Mouse (Mus musculus): ENCODE measurements around the gene Nat9. TPM values are rescaled to one million over a fixed set of nuclear protein-coding genes. Genes with fewer than 3 reads are reported as not detected.

The Nat9 gene
- polyA plus RNA-seq, 1 experiment from 2014 or later: 20.0 TPM

- Histone ChIP-seq H3K9ac (no peak overlapping the region), H3K27ac (no peak overlapping the region), H3K36me3 (replicated peaks; ENCODE audit: control insufficient read depth, insufficient read depth) (no peaks in the 10 kb centered on the region), H3K4me1 (replicated peaks; ENCODE audit: control insufficient read depth, insufficient read depth, low read length) (peaks cover 46% of the 10 kb centered on the region), H3K9me3 (ENCODE audit: control insufficient read depth, low read length) (no peaks in the 10 kb centered on the region), H3K4me2 (replicated peaks) (0 out of 2 replicates have a peak overlapping the region, but pooled peaks have one; percentile 8), H3K4me3 (replicated peaks; ENCODE audit: low read length) (no peak overlapping the region), H3K27me3 (ENCODE audit: control insufficient read depth, insufficient read depth, low read length) (peaks cover 5% of the 10 kb centered on the region; the same call in 1 of the 2 replicates)
- ATAC-seq (ENCODE audit: low FRiP score) (no peak), DNase-seq (ENCODE audit: low spot score) (no peak)
- WGBS: 14% methylated on average over 16 of the region's 16 CpGs
Observed at GRCm38 (mm10) chr11:115173549-115174339, 13.9 kb downstream of the Nat9 start.

GRCm38 (mm10) chr11:115172825-115173287 is 14.8 kb downstream of the Nat9 start:
- peak; percentile 71 for DNase-seq (ENCODE audit: low spot score)
- Histone ChIP-seq H3K36me3 (replicated peaks; ENCODE audit: control insufficient read depth, insufficient read depth) (no peaks in the 10 kb centered on the region), H3K9me3 (ENCODE audit: control insufficient read depth, low read length) (no peaks in the 10 kb centered on the region), H3K4me3 (replicated peaks; ENCODE audit: low read length) (no peak overlapping the region), H3K27ac (no peak overlapping the region), H3K27me3 (ENCODE audit: control insufficient read depth, insufficient read depth, low read length) (peaks cover 5% of the 10 kb centered on the region; the same call in 1 of the 2 replicates), H3K9ac (no peak overlapping the region), H3K4me2 (replicated peaks) (no peak overlapping the region), H3K4me1 (replicated peaks; ENCODE audit: control insufficient read depth, insufficient read depth, low read length) (peaks cover 38% of the 10 kb centered on the region)
- 0 out of 2 replicates have a peak, but pooled peaks have one; percentile 17 for ATAC-seq (ENCODE audit: low FRiP score)
- WGBS: 30% methylated on average over 4 of the region's 4 CpGs

- no peak overlapping the region for H3K4me3 ChIP-seq (replicated peaks; ENCODE audit: low read length)
- H3K9me3 ChIP-seq (ENCODE audit: control insufficient read depth, low read length): no peaks in the 10 kb centered on the region
- H3K4me2 ChIP-seq (replicated peaks): no peak overlapping the region
- DNase-seq (ENCODE audit: low spot score): no peak
- WGBS: 41% methylated on average over 8 of the region's 8 CpGs
- no peak overlapping the region for H3K9ac ChIP-seq
- no peak for ATAC-seq (ENCODE audit: low FRiP score)
- no peaks in the 10 kb centered on the region for H3K36me3 ChIP-seq (replicated peaks; ENCODE audit: control insufficient read depth, insufficient read depth)
- no peak overlapping the region for H3K27ac ChIP-seq
- H3K27me3 ChIP-seq (ENCODE audit: control insufficient read depth, insufficient read depth, low read length): peaks cover 6% of the 10 kb centered on the region; the same call in 1 of the 2 replicates
- H3K4me1 ChIP-seq (replicated peaks; ENCODE audit: control insufficient read depth, insufficient read depth, low read length): peaks cover 28% of the 10 kb centered on the region
Observed at GRCm38 (mm10) chr11:115171125-115171524, 16.5 kb downstream of the Nat9 start.

DNA sequence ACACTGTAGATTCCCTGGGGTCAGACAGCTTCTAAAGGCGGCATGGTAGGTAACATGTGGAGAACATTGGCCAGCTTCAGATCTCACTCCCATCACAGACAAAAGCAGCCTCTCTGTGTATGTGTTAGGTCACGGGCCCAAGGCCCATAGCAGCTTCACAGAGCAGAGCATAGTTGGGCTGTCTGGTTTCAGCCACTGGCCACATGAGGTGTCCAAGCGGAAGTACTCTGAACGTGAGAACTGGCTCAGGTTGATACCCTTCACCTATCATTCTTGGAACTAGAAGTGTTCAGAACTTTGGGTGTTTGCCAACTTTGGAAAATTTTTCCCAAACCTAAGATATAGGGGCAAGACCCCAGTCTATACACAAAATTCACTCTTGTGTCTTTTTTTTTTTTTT is 18.2 kb downstream of the Nat9 start:
- no peaks in the 10 kb centered on the region for H3K36me3 ChIP-seq (replicated peaks; ENCODE audit: control insufficient read depth, insufficient read depth)
- no peaks in the 10 kb centered on the region for H3K9me3 ChIP-seq (ENCODE audit: control insufficient read depth, low read length)
- DNase-seq (ENCODE audit: low spot score) (no peak), ATAC-seq (ENCODE audit: low FRiP score) (no peak)
- H3K4me2 ChIP-seq (replicated peaks): no peak overlapping the region
- no peak overlapping the region for H3K4me3 ChIP-seq (replicated peaks; ENCODE audit: low read length)
- H3K27me3 ChIP-seq (ENCODE audit: control insufficient read depth, insufficient read depth, low read length): peaks cover 23% of the 10 kb centered on the region
- WGBS: 92% methylated on average over 4 of the region's 4 CpGs
- H3K9ac ChIP-seq: no peak overlapping the region
- no peak overlapping the region for H3K27ac ChIP-seq
- peaks cover 23% of the 10 kb centered on the region for H3K4me1 ChIP-seq (replicated peaks; ENCODE audit: control insufficient read depth, insufficient read depth, low read length)

DNA sequence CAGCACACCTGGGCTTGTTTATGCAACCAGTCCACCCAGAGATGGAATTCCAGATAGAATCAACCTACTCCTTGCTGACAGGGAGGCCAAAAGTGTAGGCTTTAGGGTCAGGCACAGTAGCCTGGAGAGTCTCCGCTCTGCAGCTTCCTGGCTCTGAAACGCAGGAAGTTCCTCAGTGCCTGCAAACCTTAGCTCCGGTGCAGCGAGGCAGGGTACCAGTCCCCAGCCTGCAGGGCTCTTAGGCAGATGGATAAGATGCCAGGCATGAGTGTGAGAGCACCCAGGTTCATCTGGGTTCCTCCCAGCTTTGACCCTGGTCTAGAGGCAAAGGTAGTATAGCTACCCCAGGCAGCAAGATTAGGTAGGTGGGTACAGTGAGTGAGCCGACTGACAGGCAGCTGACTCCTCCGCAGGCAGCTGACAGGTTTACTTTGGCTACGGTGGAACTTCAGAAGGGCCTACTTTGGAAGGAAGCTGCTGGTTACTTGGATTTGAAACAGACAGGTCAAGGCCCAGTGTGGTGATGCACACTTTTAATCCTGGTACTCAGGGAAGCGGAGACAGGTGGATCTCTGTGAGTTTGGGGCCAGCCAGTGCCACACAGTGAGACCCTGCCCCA is 19.9 kb downstream of the Nat9 start:
- H3K27me3 ChIP-seq (ENCODE audit: control insufficient read depth, insufficient read depth, low read length): peaks cover 33% of the 10 kb centered on the region
- H3K27ac ChIP-seq: no peak overlapping the region
- DNase-seq (ENCODE audit: low spot score): no peak
- H3K9me3 ChIP-seq (ENCODE audit: control insufficient read depth, low read length): no peaks in the 10 kb centered on the region
- H3K4me3 ChIP-seq (replicated peaks; ENCODE audit: low read length): no peak overlapping the region
- no peaks in the 10 kb centered on the region for H3K36me3 ChIP-seq (replicated peaks; ENCODE audit: control insufficient read depth, insufficient read depth)
- no peak overlapping the region for H3K9ac ChIP-seq
- no peak for ATAC-seq (ENCODE audit: low FRiP score)
- 90% methylated on average over 8 of the region's 8 CpGs for WGBS
- no peak overlapping the region for H3K4me2 ChIP-seq (replicated peaks)
- peaks cover 22% of the 10 kb centered on the region for H3K4me1 ChIP-seq (replicated peaks; ENCODE audit: control insufficient read depth, insufficient read depth, low read length)

DNA sequence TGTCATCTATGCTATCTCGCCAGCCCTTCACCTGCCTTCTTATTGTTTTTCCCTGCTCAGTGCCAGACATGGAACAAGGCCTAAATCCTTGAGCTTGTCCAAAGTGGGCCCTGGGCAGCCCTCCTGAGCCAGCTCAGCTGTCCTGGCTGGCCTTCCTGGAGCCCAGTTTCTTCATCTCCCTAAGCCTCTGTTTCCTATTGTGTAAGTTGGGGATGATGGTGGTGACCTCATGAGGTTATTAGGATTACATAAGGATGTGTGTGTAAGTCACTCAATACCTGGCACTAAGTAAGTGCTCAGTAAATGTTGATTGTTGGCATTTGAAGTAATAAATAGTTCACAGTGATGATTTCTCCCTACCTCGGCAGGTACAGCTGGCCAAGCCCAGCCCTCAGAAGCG is 20.9 kb downstream of the Nat9 start:
- no peak overlapping the region for H3K4me3 ChIP-seq (replicated peaks; ENCODE audit: low read length)
- no peak overlapping the region for H3K9ac ChIP-seq
- WGBS: 97% methylated on average over 3 of the region's 3 CpGs
- H3K27ac ChIP-seq: no peak overlapping the region
- DNase-seq (ENCODE audit: low spot score) (no peak), ATAC-seq (ENCODE audit: low FRiP score) (no peak)
- no peaks in the 10 kb centered on the region for H3K36me3 ChIP-seq (replicated peaks; ENCODE audit: control insufficient read depth, insufficient read depth)
- H3K9me3 ChIP-seq (ENCODE audit: control insufficient read depth, low read length): no peaks in the 10 kb centered on the region
- peaks cover 43% of the 10 kb centered on the region for H3K27me3 ChIP-seq (ENCODE audit: control insufficient read depth, insufficient read depth, low read length)
- H3K4me2 ChIP-seq (replicated peaks): no peak overlapping the region
- H3K4me1 ChIP-seq (replicated peaks; ENCODE audit: control insufficient read depth, insufficient read depth, low read length): peaks cover 13% of the 10 kb centered on the region; the same call in 1 of the 2 replicates

DNA sequence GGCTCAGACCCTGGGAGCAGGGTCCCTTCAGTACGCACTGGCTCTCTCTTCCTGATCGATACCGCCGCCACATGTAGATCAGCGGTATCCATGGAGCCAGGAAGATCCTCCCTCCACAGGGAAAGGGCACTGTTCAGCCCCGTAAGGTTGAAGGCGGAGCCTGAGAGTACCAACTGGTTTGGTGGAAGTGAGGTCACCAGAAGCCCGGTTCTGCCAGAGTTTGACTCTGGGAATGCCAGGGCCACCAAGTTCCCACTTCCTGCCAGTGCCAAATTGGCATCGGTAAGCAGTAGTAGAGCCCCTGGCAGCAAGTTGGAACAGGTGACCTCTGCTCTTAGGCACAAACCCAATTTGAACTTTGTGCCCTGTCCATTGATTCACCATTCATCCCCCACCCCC is 22.7 kb downstream of the Nat9 start:
- Histone ChIP-seq H3K4me2 (replicated peaks) (peak overlapping the region; percentile 72), H3K9ac (peak overlapping the region; percentile 60; the same call in 1 of the 2 replicates), H3K4me3 (replicated peaks; ENCODE audit: low read length) (peak overlapping the region; percentile 56), H3K4me1 (replicated peaks; ENCODE audit: control insufficient read depth, insufficient read depth, low read length) (peaks cover 13% of the 10 kb centered on the region; the same call in 1 of the 2 replicates), H3K27me3 (ENCODE audit: control insufficient read depth, insufficient read depth, low read length) (peaks cover 51% of the 10 kb centered on the region), H3K9me3 (ENCODE audit: control insufficient read depth, low read length) (no peaks in the 10 kb centered on the region), H3K27ac (no peak overlapping the region), H3K36me3 (replicated peaks; ENCODE audit: control insufficient read depth, insufficient read depth) (no peaks in the 10 kb centered on the region)
- no peak for DNase-seq (ENCODE audit: low spot score)
- no peak for ATAC-seq (ENCODE audit: low FRiP score)
- 0% methylated on average over 9 of the region's 9 CpGs for WGBS

- no peak for DNase-seq (ENCODE audit: low spot score)
- peaks cover 51% of the 10 kb centered on the region for H3K27me3 ChIP-seq (ENCODE audit: control insufficient read depth, insufficient read depth, low read length)
- H3K36me3 ChIP-seq (replicated peaks; ENCODE audit: control insufficient read depth, insufficient read depth): no peaks in the 10 kb centered on the region
- H3K4me1 ChIP-seq (replicated peaks; ENCODE audit: control insufficient read depth, insufficient read depth, low read length): peaks cover 13% of the 10 kb centered on the region; the same call in 1 of the 2 replicates
- WGBS: 0% methylated on average over 14 of the region's 14 CpGs
- peak overlapping the region; percentile 72 for H3K4me2 ChIP-seq (replicated peaks)
- peak overlapping the region; percentile 56 for H3K4me3 ChIP-seq (replicated peaks; ENCODE audit: low read length)
- ATAC-seq (ENCODE audit: low FRiP score): no peak
- H3K27ac ChIP-seq: no peak overlapping the region
- H3K9ac ChIP-seq: peak overlapping the region; percentile 60
- no peaks in the 10 kb centered on the region for H3K9me3 ChIP-seq (ENCODE audit: control insufficient read depth, low read length)
Observed at GRCm38 (mm10) chr11:115164341-115164975, 23.2 kb downstream of the Nat9 start.
